Mouse (Mus musculus): ENCODE results near the gene Atp6v0a1.

GRCm38 (mm10) chr11:101086756-101087681 lies 77.8 kb downstream of the Atp6v0a1 start, which contains the start of gene Mlx:
- TF ChIP-seq CTCF (IDR thresholded peaks at IDR 0.05; ENCODE audit: borderline replicate concordance, insufficient read depth, low read depth, low read length): no peak
- peak; percentile 75; the same call in 1 of the 2 replicates for TF ChIP-seq POLR2A (IDR thresholded peaks at IDR 0.05; ENCODE audit: borderline replicate concordance, insufficient read depth, low read length)
